Mouse (Mus musculus) cerebellum, adult 2 months (tissue): ENCODE measurements around the gene Iqce. TPM values are rescaled to one million over a fixed set of nuclear protein-coding genes. Genes with fewer than 3 reads are reported as not detected.

ENCODE experiments used
- DNase-seq, 2 experiments: peaks; one replicate each; pipeline ENCODE4 v3.0.0; 2021
- H3K27ac ChIP-seq: fragments of 200-500 bp; 2 replicates; pipeline ENCODE4 v1.5.1; 2012; ENCODE audit warnings: low read length, control low read depth, inconsistent platforms; ENCODE audit not compliant: insufficient read depth
- H3K27me3 ChIP-seq: fragments of 200-500 bp; 2 replicates; pipeline ENCODE4 v1.6.1; 2012; ENCODE audit warnings: inconsistent platforms, mild to moderate bottlenecking, low read length, moderate library complexity; ENCODE audit not compliant: control insufficient read depth, insufficient read depth
- H3K4me1 ChIP-seq: fragments of 200-500 bp; 2 replicates; pipeline ENCODE4 v1.6.1; 2011; ENCODE audit warnings: low read length; ENCODE audit not compliant: control insufficient read depth, insufficient read depth
- H3K4me3 ChIP-seq: fragments of 200-500 bp; replicated peaks from 2 replicates; pipeline ENCODE3; 2011; ENCODE audit warnings: mild to moderate bottlenecking, low read depth, low read length, control low read depth; ENCODE audit not compliant: insufficient read depth
- CTCF ChIP-seq: fragments of 200-500 bp; IDR thresholded peaks from 2 replicates; pipeline ENCODE4 v1.5.1; 2011; ENCODE audit warnings: low read depth, mild to moderate bottlenecking, control low read depth, low read length, moderate library complexity, borderline replicate concordance; ENCODE audit not compliant: insufficient read depth
- POLR2A ChIP-seq: fragments of 200-500 bp; IDR thresholded peaks from 2 replicates; pipeline ENCODE4 v1.6.1; 2011; ENCODE audit warnings: low read length, control low read depth, borderline replicate concordance; ENCODE audit not compliant: insufficient read depth
- WGBS: fragments of 180-500 bp; shearing (Covaris S2); methylation state at CpG from one replicate; pipeline ENCODE4 v1.1.7; 2018; 5-methylcytosine and 5-hydroxymethylcytosine counted together
- polyA plus RNA-seq: library from polyadenylated mRNA; depleted of rRNA; stranded (reverse); fragments of >200 nt; gene quantifications from 2 replicates; pipeline ENCODE4 v1.2.3, GENCODE M21; 2012

Iqce gene
- polyA plus RNA-seq, 1 experiment: 33.7 TPM

DNA sequence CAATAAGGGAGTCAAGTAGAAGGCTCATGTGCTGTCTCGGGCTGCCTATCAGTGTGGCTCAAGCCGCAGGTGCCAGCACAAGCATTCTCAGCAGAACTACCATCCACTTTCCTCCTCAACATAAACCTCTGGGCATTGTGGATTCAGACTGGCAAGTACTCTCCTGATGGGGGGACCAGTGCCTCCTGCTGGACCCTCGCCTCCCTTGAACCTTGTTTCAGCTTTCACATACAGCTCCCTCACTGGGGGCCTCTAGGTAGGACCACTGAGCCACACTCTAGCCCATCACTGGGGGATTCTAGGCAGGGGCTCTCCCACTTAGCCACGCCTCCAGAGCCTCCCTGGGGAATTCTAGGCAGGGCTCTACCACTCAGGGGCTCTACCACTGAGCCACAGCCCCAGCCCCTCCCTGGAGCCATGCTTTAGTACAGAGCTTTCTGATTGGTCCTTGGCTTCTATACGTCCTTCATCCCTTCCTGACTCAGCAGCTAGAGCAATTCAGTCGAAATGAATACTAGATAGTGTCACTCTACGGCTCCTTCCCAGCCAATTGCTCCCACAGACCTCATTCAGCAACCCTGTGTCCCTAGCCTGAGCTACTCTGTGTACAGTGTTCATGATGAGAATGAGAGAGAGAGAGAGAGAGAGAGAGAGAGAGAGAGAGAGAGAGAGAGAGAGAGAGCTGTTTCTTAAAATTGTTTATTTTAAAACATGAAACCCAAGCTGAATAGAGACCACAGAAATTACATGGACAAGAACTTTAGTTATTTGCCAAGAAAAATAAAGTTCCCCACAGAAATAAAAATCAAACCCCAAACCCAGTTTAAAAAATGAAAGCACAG is 82.1 kb downstream of the Iqce start:
- WGBS: 50% methylated on average over 7 of the region's 7 CpGs

DNA sequence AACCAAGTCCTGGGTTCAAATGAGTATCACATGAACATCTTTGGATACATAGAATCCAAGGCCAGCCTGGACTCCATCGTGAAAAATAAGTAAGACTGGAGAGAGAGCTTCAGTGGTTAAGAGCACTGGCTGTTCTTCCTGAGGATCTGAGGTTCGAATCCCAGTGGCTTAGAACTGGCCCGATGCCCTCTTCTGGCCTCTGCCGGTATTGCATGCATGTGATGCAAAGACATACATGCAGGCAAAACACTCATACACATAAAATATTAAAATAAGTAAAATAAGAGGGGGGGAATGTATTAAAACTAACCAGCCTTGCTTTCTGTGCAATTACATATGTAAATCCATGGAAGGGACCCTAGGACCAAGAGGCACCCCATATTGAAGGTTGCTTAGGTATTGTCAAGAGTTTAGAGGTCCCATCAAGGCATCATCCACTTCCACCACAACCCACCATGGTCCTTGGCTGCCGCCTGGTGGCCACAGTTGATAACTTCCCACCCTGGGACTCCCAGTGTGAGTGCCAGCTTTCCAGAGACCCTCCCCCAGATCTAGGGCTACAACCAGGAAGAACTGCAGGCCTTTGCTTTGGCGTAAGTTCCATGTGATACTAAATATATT is 82.9 kb downstream of the Iqce start:
- peak in 1 of 2 experiments; percentile 43 for DNase-seq
- 14% methylated on average over 6 of the region's 6 CpGs for WGBS
- no peak overlapping the region for H3K27ac ChIP-seq
- no peaks in the 10 kb centered on the region for H3K4me1 ChIP-seq
- H3K4me3 ChIP-seq: no peak overlapping the region
- TF ChIP-seq POLR2A: no peak
- TF ChIP-seq CTCF: peak; percentile 65; the same call in 1 of the 2 replicates
- H3K27me3 ChIP-seq: no peaks in the 10 kb centered on the region

More for the DNA sequence above, 82.1 kb downstream of the Iqce start:
- Histone ChIP-seq H3K4me1 (no peaks in the 10 kb centered on the region), H3K4me3 (no peak overlapping the region), H3K27me3 (no peaks in the 10 kb centered on the region), H3K27ac (no peak overlapping the region)
- TF ChIP-seq POLR2A (no peak), CTCF (no peak)
- no peak for DNase-seq

- TF ChIP-seq POLR2A (no peak), CTCF (no peak)
- Histone ChIP-seq H3K4me3 (no peak overlapping the region), H3K27me3 (no peaks in the 10 kb centered on the region), H3K27ac (no peak overlapping the region), H3K4me1 (no peaks in the 10 kb centered on the region)
- 77% methylated on average over 5 of the region's 5 CpGs for WGBS
- peak in 1 of 2 experiments; percentile 7 for DNase-seq
Measured at GRCm38 (mm10) chr5:140617714-140618113, 84.5 kb downstream of the Iqce start.

- no peak overlapping the region for H3K4me3 ChIP-seq
- H3K4me1 ChIP-seq: no peaks in the 10 kb centered on the region
- peak in 1 of 2 experiments; percentile 8 for DNase-seq
- no peak overlapping the region for H3K27ac ChIP-seq
- TF ChIP-seq CTCF: no peak
- TF ChIP-seq POLR2A: no peak
- H3K27me3 ChIP-seq: no peaks in the 10 kb centered on the region
- WGBS: 53% methylated on average over 9 of the region's 9 CpGs
Measured at GRCm38 (mm10) chr5:140616691-140617090, 85.5 kb downstream of the Iqce start.

DNA sequence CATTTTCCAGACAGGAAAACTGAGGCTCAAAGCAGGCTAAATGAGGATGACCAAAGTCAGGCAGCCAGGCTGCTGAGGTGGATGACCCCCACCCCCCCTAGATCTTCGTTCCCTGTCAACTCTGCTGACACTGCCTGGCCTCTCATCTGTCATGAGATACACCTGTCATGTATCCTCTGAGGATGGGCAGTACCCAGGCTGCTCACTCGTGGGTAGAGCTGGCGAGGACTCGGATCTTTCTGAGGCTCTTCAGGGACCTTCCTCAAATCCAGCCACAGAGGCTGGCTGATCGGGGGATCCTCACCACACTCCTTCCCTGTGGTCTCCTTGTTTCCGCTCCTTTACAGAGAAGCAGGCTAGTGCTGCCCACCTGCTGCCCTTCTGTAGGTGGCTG is 86.1 kb downstream of the Iqce start:
- Histone ChIP-seq H3K27me3 (no peaks in the 10 kb centered on the region), H3K4me3 (no peak overlapping the region), H3K4me1 (no peaks in the 10 kb centered on the region), H3K27ac (no peak overlapping the region)
- DNase-seq: no peak
- WGBS: 55% methylated on average over 6 of the region's 6 CpGs
- TF ChIP-seq CTCF: no peak
- TF ChIP-seq POLR2A: no peak

GRCm38 (mm10) chr5:140615321-140616109 is 86.7 kb downstream of the Iqce start:
- TF ChIP-seq CTCF: no peak
- TF ChIP-seq POLR2A: no peak
- no peak overlapping the region for H3K27ac ChIP-seq
- no peak for DNase-seq
- no peaks in the 10 kb centered on the region for H3K4me1 ChIP-seq
- whole genome bisulfite sequencing: 81% methylated on average over 10 of the region's 10 CpGs
- H3K4me3 ChIP-seq: no peak overlapping the region
- H3K27me3 ChIP-seq: no peaks in the 10 kb centered on the region

DNA sequence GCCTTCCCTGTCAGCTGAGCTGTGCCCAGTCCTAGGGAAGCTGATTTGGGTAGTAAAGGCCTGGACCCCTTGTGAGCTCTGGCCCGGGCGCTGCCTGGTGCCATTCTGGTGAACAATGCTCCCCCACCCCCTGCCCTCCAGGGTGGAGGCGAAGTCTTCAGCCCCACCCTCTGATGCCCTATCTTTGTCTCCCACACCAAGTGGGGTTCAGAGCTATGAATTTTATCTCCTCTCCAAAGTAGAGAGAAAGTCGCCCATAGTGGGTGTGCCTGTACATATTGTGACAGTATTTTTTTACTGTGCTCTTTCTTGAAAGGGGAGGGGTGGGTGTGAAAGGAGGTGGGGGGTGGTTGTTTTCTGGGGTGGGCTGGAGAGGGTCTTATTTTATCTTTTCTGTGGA is 87.3 kb downstream of the Iqce start:
- WGBS: 83% methylated on average over 4 of the region's 4 CpGs

GRCm38 (mm10) chr5:140614141-140614540 is 88.0 kb downstream of the Iqce start:
- no peak overlapping the region for H3K4me3 ChIP-seq
- H3K27me3 ChIP-seq: no peaks in the 10 kb centered on the region
- H3K4me1 ChIP-seq: no peaks in the 10 kb centered on the region
- no peak for DNase-seq
- TF ChIP-seq CTCF (no peak), POLR2A (no peak)
- no peak overlapping the region for H3K27ac ChIP-seq
- WGBS: 91% methylated on average over 10 of the region's 10 CpGs

More for the DNA sequence above, 87.3 kb downstream of the Iqce start:
- H3K27me3 ChIP-seq: no peaks in the 10 kb centered on the region
- H3K4me3 ChIP-seq: no peak overlapping the region
- no peaks in the 10 kb centered on the region for H3K4me1 ChIP-seq
- DNase-seq: no peak
- no peak for TF ChIP-seq CTCF
- no peak overlapping the region for H3K27ac ChIP-seq
